Mouse (Mus musculus): ENCODE measurements around the gene Ccdc138. TPM values are rescaled to one million over a fixed set of nuclear protein-coding genes. Genes with fewer than 3 reads are reported as not detected.

Gene Ccdc138
- polyA plus RNA-seq, 1 experiment from 2014 or later = 11.3 TPM

DNA sequence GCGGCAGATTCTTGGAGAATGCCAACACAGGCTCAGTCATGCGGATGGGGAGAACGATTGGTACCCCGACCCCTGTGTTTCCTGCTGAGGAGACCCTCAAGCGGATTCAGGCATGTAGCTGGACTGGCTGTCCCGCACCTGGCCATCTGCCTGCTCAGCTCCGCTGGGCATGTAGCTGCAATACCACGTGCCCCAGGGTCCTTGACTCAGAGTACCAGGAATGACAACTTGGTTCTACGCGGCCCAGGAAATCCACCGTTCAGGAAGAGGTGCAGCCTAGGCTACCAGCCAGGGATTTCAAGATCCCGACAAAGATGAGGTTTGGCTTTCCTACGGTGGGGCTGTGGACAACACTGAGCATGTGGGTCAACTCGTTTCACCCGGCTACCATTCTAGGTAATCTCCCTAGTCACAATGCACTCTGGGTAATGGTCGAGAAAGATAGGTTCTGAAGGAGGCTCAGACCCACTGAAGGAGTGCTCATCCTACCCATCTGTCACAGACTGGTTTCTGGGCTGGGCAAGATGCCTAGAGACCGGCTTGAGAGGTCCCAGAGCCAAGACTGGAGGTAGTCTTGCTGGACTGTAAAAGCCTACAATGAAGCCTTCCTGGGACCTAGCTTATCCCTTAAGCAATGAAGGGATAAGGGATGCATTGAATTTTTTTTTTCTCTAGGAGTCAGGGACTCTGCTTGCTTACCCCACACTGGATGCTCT is 120.9 kb downstream of the Ccdc138 start:
- Histone ChIP-seq H3K27me3 (no peaks in the 10 kb centered on the region), H3K9ac (replicated peaks) (no peak overlapping the region), H3K27ac (replicated peaks) (no peak overlapping the region), H3K4me3 (no peak overlapping the region), H3K36me3 (no peaks in the 10 kb centered on the region), H3K4me2 (replicated peaks) (no peak overlapping the region), H3K4me1 (no peaks in the 10 kb centered on the region), H3K9me3 (no peaks in the 10 kb centered on the region)
- WGBS = 89% methylated on average over 17 of the region's 17 CpGs
- no peak for ATAC-seq (replicated peaks)

- H3K36me3 ChIP-seq = no peaks in the 10 kb centered on the region
- H3K4me2 ChIP-seq (replicated peaks) = no peak overlapping the region
- no peak overlapping the region for H3K4me3 ChIP-seq
- no peak overlapping the region for H3K9ac ChIP-seq (replicated peaks)
- no peak overlapping the region for H3K27ac ChIP-seq (replicated peaks)
- H3K4me1 ChIP-seq = no peaks in the 10 kb centered on the region
- WGBS = 85% methylated on average over 4 of the region's 4 CpGs
- H3K27me3 ChIP-seq = no peaks in the 10 kb centered on the region
- ATAC-seq (replicated peaks) = no peak
- no peaks in the 10 kb centered on the region for H3K9me3 ChIP-seq
Measured at GRCm38 (mm10) chr10:58619266-58619665, 121.5 kb downstream of the Ccdc138 start.

DNA sequence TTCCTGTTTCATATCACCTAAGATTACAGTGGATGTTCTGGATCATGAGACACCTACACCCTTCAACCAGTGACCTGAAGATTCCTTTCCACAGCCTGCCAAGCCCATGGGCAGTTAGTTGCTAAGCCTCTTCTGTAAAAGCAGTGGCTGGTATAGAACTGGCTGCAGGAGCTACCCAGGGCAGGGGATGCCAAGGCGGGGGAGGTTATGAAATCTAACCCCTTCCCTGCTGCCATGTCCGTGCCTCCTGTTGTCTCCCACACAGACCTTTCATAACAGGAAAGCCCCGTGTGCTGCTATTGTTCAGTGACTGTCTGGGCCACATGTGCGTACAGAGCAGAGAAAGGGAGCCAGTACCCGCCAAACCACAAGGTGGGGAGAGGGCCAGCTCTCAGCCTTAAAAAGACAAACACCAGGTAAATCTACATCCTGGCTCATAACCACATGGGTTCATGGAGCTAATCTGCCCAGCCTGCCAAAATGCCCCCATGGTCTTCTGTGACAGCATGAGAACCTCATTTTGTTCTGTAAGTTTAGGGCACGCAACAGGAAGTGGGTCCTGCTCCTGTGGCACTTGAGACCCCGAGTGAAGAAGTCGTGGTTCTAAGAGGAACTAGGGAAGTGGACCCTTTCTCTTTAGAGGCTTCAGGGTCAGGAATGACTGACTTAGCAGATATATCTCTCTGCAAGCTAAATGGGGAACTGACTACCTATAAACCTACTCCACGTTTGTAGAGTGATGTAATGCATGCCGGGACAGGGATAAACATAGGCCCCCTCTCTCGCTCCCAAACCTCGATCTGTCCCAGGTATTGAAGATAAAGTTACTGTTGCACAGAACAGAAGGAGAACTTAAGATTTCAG is 127.3 kb downstream of the Ccdc138 start:
- 74% methylated on average over 12 of the region's 12 CpGs for WGBS
- ATAC-seq (replicated peaks) = no peak

More for the DNA sequence above, 127.3 kb downstream of the Ccdc138 start:
- Histone ChIP-seq H3K36me3 (no peaks in the 10 kb centered on the region), H3K4me1 (no peaks in the 10 kb centered on the region), H3K27me3 (no peaks in the 10 kb centered on the region), H3K27ac (replicated peaks) (no peak overlapping the region), H3K4me3 (no peak overlapping the region), H3K9ac (replicated peaks) (no peak overlapping the region), H3K4me2 (replicated peaks) (no peak overlapping the region), H3K9me3 (no peaks in the 10 kb centered on the region)

Other genes starting within 250 kb of the Ccdc138 start
- gene Gcc2, start 242.5 kb upstream of the Ccdc138 start, polyA plus RNA-seq (2015; fragmentation: Nextera tagmentation; extraction: Ambion mirVana) = 84.1 and 86.0 TPM in 2 replicates
- gene Lims1, start 174.5 kb upstream of the Ccdc138 start, polyA plus RNA-seq (2015; fragmentation: Nextera tagmentation; extraction: Ambion mirVana) = 65.3 and 70.1 TPM in 2 replicates
- gene Ranbp2, start 51.0 kb upstream of the Ccdc138 start, polyA plus RNA-seq (2015; fragmentation: Nextera tagmentation; extraction: Ambion mirVana) = 19.7 and 21.5 TPM in 2 replicates
- 0.64 and 0.90 TPM in 2 replicates for gene Edar, start 177.7 kb downstream of the Ccdc138 start, polyA plus RNA-seq (2015; fragmentation: Nextera tagmentation; extraction: Ambion mirVana)
- gene Gm17542, start 220.3 kb downstream of the Ccdc138 start, polyA plus RNA-seq (2015; fragmentation: Nextera tagmentation; extraction: Ambion mirVana) = not detected in 2 replicates

Data from forebrain, embryonic 15.5 days (tissue).